Mouse (Mus musculus) embryonic facial prominence, embryonic 14.5 days (tissue): ENCODE results near the gene Myl10. TPM values are rescaled to one million over a fixed set of nuclear protein-coding genes. Genes with fewer than 3 reads are reported as not detected.
"Not testable (repeated sequence)": the region's sequence is repeated elsewhere in the genome, so short reads cannot be mapped to it uniquely, and the experiment has no call there.

Experiments used
- ATAC-seq: fragments of 200-750 bp; cut with Nextera tagmentation; 2 replicates; pipeline ENCODE4 v1.8.0; 2017; ENCODE audit warnings: low read depth, moderate number of reproducible peaks, moderate TSS enrichment
- DNase-seq: peaks from one replicate; pipeline ENCODE4 v3.0.0-alpha.2; 2015; ENCODE audit warnings: low spot score
- H3K27ac ChIP-seq: fragments of 300-500 bp; sonication (generic); replicated peaks from 2 replicates; pipeline ENCODE4 v1.5.1; 2014; ENCODE audit warnings: low read depth, mild to moderate bottlenecking, low read length, moderate library complexity
- H3K27me3 ChIP-seq: fragments of 300-500 bp; sonication (generic); replicated peaks from 2 replicates; pipeline ENCODE4 v1.6.1; 2014; ENCODE audit warnings: low read length; ENCODE audit not compliant: control insufficient read depth, insufficient read depth
- H3K36me3 ChIP-seq: fragments of 300-500 bp; sonication (generic); 2 replicates; pipeline ENCODE4 v1.6.1; 2014; ENCODE audit warnings: low read length, mixed read lengths; ENCODE audit not compliant: control insufficient read depth, insufficient read depth
- H3K4me1 ChIP-seq: fragments of 300-500 bp; sonication (generic); 2 replicates; pipeline ENCODE4 v1.6.1; 2014; ENCODE audit warnings: antibody characterized with exemption, low read length; ENCODE audit not compliant: control insufficient read depth, insufficient read depth
- H3K4me2 ChIP-seq: fragments of 300-500 bp; sonication (generic); 2 replicates; pipeline ENCODE4 v1.6.1; 2014; ENCODE audit warnings: low read depth, mild to moderate bottlenecking, low read length, moderate library complexity, mixed read lengths
- H3K4me3 ChIP-seq: fragments of 300-500 bp; sonication (generic); 2 replicates; pipeline ENCODE4 v1.5.1; 2014; ENCODE audit warnings: low read depth, mild to moderate bottlenecking, low read length
- H3K9ac ChIP-seq: fragments of 300-500 bp; sonication (generic); 2 replicates; pipeline ENCODE4 v1.6.1; 2014; ENCODE audit warnings: low read depth, mild to moderate bottlenecking, low read length, moderate library complexity, mixed read lengths
- H3K9me3 ChIP-seq: fragments of 300-500 bp; sonication (generic); 2 replicates; pipeline ENCODE4 v1.6.1; 2016; ENCODE audit warnings: low read length; ENCODE audit not compliant: control insufficient read depth
- WGBS: fragments of 180-500 bp; shearing (Covaris S2); extraction: QIAGEN DNeasy Blood & Tissue Kit; methylation state at CpG from one replicate; pipeline ENCODE4 v1.1.7; 2014; 5-methylcytosine and 5-hydroxymethylcytosine counted together
- polyA plus RNA-seq: library from polyadenylated mRNA; unstranded; fragments of >200 nt; fragmentation: Nextera tagmentation; extraction: Ambion mirVana; gene quantifications from 2 replicates; pipeline ENCODE4 v1.2.1, GENCODE M21; 2014

Myl10 gene
- polyA plus RNA-seq, 1 experiment from 2014 or later = not detected

DNA sequence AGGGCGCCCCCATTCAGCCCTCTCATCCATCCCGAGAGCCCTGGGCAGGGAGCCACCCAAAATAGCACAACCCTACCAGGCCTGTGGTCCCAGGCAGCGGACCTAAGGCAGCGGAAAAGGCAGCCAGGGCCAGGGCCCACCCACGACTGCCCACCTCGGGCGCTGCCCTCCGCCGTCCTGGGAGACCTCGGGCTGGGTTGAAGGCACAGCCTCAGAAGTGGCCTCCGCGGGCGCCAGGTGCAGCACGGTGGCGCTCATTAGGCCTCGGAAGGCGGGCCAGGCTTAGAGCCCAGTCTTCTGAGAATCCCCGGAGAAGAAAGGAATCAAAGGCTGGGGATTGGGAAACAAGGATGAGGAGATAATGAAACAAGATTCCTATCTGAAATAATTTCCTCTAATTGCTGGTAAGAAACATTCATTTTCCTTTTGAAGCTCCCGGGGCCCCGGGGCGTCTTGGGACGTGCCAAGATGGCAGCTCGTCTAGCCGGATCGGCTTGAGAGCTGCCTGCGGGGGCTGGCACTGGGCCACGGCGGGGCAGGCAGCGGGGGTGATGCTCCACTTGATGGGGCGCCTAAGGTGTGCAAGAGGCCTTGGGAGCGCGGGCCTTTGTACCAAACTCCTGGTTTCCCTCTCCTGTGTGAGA, 21.4 kb downstream of the Myl10 start:
- Histone ChIP-seq H3K4me3 (peak overlapping the region; percentile 4; the same call in 1 of the 2 replicates), H3K9ac (0 out of 2 replicates have a peak overlapping the region, but pooled peaks have one; percentile 21), H3K4me2 (peak overlapping the region; percentile 42), H3K36me3 (no peaks in the 10 kb centered on the region), H3K27ac (no peak overlapping the region), H3K27me3 (0 out of 2 replicates have a peak, but pooled peaks cover 6% of the 10 kb centered on the region), H3K9me3 (no peaks in the 10 kb centered on the region), H3K4me1 (no peaks in the 10 kb centered on the region)
- WGBS = 22% methylated on average over 25 of the region's 32 CpGs
- ATAC-seq (peak; percentile 72), DNase-seq (peak; percentile 78)

DNA sequence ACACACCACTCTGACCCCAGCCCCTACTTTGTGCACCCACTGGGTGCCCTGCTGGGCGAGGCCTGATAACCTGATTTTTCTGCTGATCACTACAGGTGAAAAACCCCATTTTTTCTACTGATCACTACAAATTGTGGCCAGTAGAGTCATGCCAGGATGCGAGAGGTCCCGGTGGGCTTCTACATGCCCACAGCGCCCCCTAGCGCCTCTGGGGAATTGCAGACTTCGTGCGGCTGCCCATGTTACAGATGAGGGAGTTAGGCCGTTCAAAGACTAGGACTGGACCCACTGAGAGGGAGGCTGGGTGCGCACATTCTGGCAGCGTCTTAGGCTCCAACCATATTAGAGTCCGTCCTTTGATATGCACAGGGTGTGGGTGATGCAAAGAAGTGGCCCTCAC, 21.9 kb downstream of the Myl10 start:
- Histone ChIP-seq H3K27ac (no peak overlapping the region), H3K4me3 (no peak overlapping the region), H3K36me3 (no peaks in the 10 kb centered on the region), H3K9ac (0 out of 2 replicates have a peak overlapping the region, but pooled peaks have one; percentile 21), H3K4me1 (no peaks in the 10 kb centered on the region), H3K4me2 (peak overlapping the region; percentile 42), H3K27me3 (0 out of 2 replicates have a peak, but pooled peaks cover 6% of the 10 kb centered on the region), H3K9me3 (no peaks in the 10 kb centered on the region)
- ATAC-seq (no peak), DNase-seq (peak; percentile 64)
- WGBS = 18% methylated on average over 11 of the region's 11 CpGs

DNA sequence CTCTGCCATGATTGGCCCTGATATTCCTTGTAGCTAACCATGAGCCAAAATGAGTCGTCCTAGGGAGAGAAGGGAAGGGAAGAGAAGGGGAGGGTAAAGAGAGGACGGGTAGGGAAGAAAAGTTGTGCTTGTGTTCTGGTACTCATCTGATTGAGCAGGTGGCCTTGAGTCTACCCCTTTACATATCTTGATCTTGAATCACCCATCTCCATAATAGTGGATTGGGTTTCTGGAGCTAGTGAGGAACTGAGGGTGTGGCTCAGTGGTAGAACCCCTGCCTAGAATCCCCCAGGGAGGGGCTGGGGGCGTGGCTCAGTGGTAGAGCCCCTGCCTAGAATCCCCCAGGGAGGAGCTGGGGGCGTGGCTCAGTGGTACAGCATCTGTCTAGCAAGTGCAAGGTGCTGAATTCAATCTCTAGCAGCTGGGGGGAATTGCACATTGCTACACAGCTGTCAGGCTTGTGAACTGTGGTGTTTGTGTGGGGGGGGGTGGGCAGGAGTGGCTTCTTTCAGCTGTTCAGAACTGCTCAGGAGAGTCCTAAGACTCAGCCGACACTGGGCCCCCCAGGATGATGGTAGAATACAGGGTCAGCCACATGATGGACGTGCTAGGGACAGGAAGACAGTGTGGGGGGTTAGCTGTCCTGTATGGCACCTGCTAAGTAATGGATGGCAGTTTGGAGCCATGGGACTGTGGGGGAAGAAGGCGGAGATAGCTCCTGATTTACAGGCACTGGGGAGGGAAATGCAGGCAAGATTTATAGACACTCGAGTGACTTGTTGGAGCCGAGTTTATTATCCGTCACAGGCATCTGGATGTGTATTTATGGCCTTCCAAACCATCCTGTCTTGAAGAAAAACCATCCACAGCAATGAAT, 24.0 kb downstream of the Myl10 start:
- Histone ChIP-seq H3K27ac (no peak overlapping the region), H3K9me3 (no peaks in the 10 kb centered on the region), H3K27me3 (0 out of 2 replicates have a peak, but pooled peaks cover 6% of the 10 kb centered on the region), H3K4me1 (no peaks in the 10 kb centered on the region), H3K9ac (no peak overlapping the region), H3K36me3 (no peaks in the 10 kb centered on the region), H3K4me3 (no peak overlapping the region), H3K4me2 (no peak overlapping the region)
- 67% methylated on average over 10 of the region's 10 CpGs for WGBS
- peak; percentile 17; the same call in 1 of the 2 replicates for ATAC-seq
- peak; percentile 39 for DNase-seq

DNA sequence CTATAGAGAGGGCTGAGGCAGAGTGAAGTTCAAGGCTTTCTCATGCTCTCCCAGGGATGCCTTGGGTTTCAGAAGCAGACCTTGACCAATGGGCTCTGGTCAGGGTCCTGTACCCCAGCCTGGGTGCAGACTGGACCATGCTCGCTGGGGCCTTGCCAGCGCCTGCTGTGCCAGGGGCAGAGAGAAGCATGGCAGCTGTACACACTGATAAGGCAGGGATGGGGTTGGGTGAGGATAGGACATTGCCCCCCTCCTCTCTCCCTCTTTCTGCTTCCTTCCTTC, 24.6 kb downstream of the Myl10 start:
- DNase-seq (no peak), ATAC-seq (no peak)
- Histone ChIP-seq H3K27ac (no peak overlapping the region), H3K4me2 (no peak overlapping the region), H3K27me3 (0 out of 2 replicates have a peak, but pooled peaks cover 6% of the 10 kb centered on the region), H3K4me3 (no peak overlapping the region), H3K4me1 (no peaks in the 10 kb centered on the region), H3K9me3 (no peaks in the 10 kb centered on the region), H3K36me3 (no peaks in the 10 kb centered on the region), H3K9ac (no peak overlapping the region)
- 84% methylated on average over 2 of the region's 2 CpGs for WGBS

DNA sequence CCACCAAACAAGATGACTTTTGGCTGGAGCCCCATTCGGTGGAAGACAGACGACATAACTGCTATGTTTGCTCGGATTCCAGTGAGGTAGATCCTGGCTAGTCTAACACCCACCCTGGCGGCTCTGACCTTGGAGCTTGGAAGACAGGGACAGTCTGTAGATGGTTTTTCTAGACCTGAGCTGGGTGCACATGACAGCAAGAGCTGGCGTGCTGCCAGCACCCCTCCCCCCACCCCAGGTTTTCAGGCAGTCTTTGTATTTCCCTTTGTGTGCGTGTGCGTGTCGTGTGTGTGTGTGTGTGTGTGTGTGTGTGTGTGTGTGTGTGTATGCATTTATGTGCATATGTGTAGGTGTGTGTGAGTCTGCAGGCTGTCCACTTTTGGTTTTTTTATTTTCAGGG, 25.7 kb downstream of the Myl10 start:
- DNase-seq = no peak
- Histone ChIP-seq H3K27me3 (0 out of 2 replicates have a peak, but pooled peaks cover 6% of the 10 kb centered on the region), H3K4me3 (no peak overlapping the region), H3K36me3 (no peaks in the 10 kb centered on the region), H3K4me1 (no peaks in the 10 kb centered on the region), H3K9ac (no peak overlapping the region), H3K4me2 (no peak overlapping the region), H3K27ac (no peak overlapping the region), H3K9me3 (no peaks in the 10 kb centered on the region)
- no peak for ATAC-seq
- WGBS = 66% methylated on average over 5 of the region's 8 CpGs

DNA sequence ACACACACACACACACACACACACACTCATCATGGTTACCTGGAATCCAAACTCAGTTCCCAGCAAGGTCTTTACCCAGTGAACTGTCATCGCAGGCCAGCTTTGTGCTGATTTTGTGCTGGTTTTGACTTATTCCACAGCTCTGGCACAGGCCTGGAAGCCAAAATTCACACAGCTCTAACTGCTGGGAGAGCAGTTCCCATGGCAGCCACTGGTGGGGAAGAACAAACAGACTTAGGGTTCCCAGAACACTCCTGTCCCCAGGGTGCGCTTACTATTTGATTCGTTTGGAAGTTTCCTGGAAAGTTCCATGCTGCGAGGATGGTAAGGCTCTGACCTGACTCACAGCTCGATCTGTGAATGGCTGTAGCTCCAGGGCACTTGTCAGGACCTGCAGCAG, 28.6 kb downstream of the Myl10 start:
- no peak overlapping the region for H3K27ac ChIP-seq
- no peaks in the 10 kb centered on the region for H3K27me3 ChIP-seq
- no peak overlapping the region for H3K4me3 ChIP-seq
- H3K4me1 ChIP-seq = no peaks in the 10 kb centered on the region
- WGBS = 67% methylated on average over 5 of the region's 5 CpGs
- H3K4me2 ChIP-seq = no peak overlapping the region
- H3K9me3 ChIP-seq = no peaks in the 10 kb centered on the region
- DNase-seq (no peak), ATAC-seq (no peak)
- H3K36me3 ChIP-seq = no peaks in the 10 kb centered on the region
- no peak overlapping the region for H3K9ac ChIP-seq

DNA sequence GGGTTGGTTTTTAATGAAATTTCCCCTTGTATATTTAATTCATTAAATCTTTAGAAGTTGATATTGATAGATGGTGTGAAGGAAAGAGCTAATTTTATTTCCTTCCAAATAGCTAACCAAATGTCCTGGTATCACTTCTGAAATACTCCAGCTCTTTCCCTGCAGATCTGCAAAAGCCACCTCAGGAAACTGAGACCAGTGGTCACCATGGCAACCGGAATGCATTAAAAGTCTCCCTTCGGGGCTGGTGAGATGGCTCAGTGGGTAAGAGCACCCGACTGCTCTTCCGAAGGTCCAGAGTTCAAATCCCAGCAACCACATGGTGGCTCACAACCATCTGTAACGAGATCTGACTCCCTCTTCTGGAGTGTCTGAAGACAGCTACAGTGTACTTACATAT, 33.3 kb downstream of the Myl10 start:
- H3K4me1 ChIP-seq, H3K36me3 ChIP-seq, ATAC-seq, H3K27me3 ChIP-seq, DNase-seq, H3K9me3 ChIP-seq, H3K4me2 ChIP-seq, H3K4me3 ChIP-seq, H3K27ac ChIP-seq, H3K9ac ChIP-seq: not testable (repeated sequence)
- WGBS = 87% methylated on average over 4 of the region's 5 CpGs

DNA sequence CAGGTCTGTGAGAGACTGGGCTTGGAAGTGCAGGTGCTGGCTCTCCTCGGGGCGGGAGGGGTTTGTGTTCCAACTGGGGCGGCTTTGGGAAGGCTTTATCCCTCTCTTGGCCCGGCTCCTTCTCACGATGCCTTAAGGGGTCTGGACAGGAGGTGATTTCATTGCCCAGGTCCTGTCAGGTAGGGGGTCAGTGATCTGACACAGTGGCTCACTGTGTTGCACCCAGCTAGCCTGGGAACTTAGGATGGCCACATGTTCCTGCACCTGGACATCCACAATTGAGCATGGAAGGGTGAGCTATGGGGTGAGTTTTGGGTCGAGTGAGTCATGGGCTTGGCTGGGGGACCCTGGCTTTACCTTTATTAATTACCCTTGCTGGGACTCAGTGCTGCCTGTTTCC, 46.0 kb downstream of the Myl10 start:
- H3K27ac ChIP-seq = no peak overlapping the region
- WGBS = 60% methylated on average over 6 of the region's 6 CpGs

More for the DNA sequence above, 46.0 kb downstream of the Myl10 start:
- H3K9ac ChIP-seq = no peak overlapping the region
- no peaks in the 10 kb centered on the region for H3K4me1 ChIP-seq
- ATAC-seq (no peak), DNase-seq (no peak)
- no peak overlapping the region for H3K4me3 ChIP-seq
- H3K36me3 ChIP-seq = peaks cover 13% of the 10 kb centered on the region; the same call in 1 of the 2 replicates
- no peak overlapping the region for H3K4me2 ChIP-seq
- no peaks in the 10 kb centered on the region for H3K9me3 ChIP-seq
- H3K27me3 ChIP-seq = no peaks in the 10 kb centered on the region
